Mouse (Mus musculus): ENCODE measurements around the gene Gm28363.
"Not testable (repeated sequence)": the region's sequence is repeated elsewhere in the genome, so short reads cannot be mapped to it uniquely, and the experiment has no call there.

The Gm28363 gene

GRCm38 (mm10) chr1:117696831-117697230 lies at the start of gene Gm28363:
TSS of gene Gm28363 (plus strand) at chr1:117697131.
- not testable (repeated sequence) for DNase-seq

- not testable (repeated sequence) for DNase-seq
Observed at GRCm38 (mm10) chr1:117650236-117650635, 46.7 kb upstream of the Gm28363 start.
